Mouse (Mus musculus) liver, adult 2 months (tissue): ENCODE results near the gene Ulk4. TPM values are rescaled to one million over a fixed set of nuclear protein-coding genes. Genes with fewer than 3 reads are reported as not detected.

Experiments
- DNase-seq: peaks from one replicate; pipeline ENCODE4 v3.0.0-alpha.2; 2011; ENCODE audit warnings: low read depth, low spot score; ENCODE audit errors: extremely low read depth
- H3K27ac ChIP-seq: fragments of 200-500 bp; replicated peaks from 2 replicates; pipeline ENCODE4 v1.5.1; 2012; ENCODE audit warnings: low read depth, mild to moderate bottlenecking, control low read depth, inconsistent platforms, low read length; ENCODE audit not compliant: insufficient read depth
- H3K27me3 ChIP-seq: fragments of 200-500 bp; 2 replicates; pipeline ENCODE4 v1.6.1; 2012; ENCODE audit warnings: mild to moderate bottlenecking, moderate library complexity, low read length, inconsistent platforms; ENCODE audit not compliant: control insufficient read depth, insufficient read depth
- H3K36me3 ChIP-seq: fragments of 200-500 bp; 2 replicates; pipeline ENCODE4 v1.6.1; 2012; ENCODE audit warnings: low read length, inconsistent platforms; ENCODE audit not compliant: control insufficient read depth, insufficient read depth
- H3K4me1 ChIP-seq: fragments of 200-500 bp; 2 replicates; pipeline ENCODE4 v1.6.1; 2011; ENCODE audit warnings: low read length; ENCODE audit not compliant: control insufficient read depth, insufficient read depth
- H3K4me3 ChIP-seq: fragments of 200-500 bp; 2 replicates; pipeline ENCODE4 v1.5.1; 2011; ENCODE audit warnings: low read depth, mild to moderate bottlenecking, control low read depth, low read length, moderate library complexity; ENCODE audit not compliant: insufficient read depth
- H3K79me2 ChIP-seq: fragments of 200-500 bp; 2 replicates; pipeline ENCODE4 v1.6.1; 2012; ENCODE audit warnings: inconsistent platforms, mild to moderate bottlenecking, low read length, moderate library complexity; ENCODE audit not compliant: control insufficient read depth, insufficient read depth
- H3K9ac ChIP-seq: fragments of 200-500 bp; 2 replicates; pipeline ENCODE4 v1.6.1; 2012; ENCODE audit warnings: low read depth, mild to moderate bottlenecking, control low read depth, inconsistent platforms, low read length
- CTCF ChIP-seq: fragments of 200-500 bp; IDR thresholded peaks from 2 replicates; pipeline ENCODE4 v1.5.1; 2011; ENCODE audit warnings: low read depth, low read length, control low read depth
- POLR2A ChIP-seq: fragments of 200-500 bp; IDR thresholded peaks from 2 replicates; pipeline ENCODE4 v1.6.1; 2011; ENCODE audit warnings: low read length, control low read depth; ENCODE audit not compliant: insufficient read depth; ENCODE audit errors: extremely low read depth
- WGBS: fragments of 180-500 bp; shearing (Covaris S2); methylation state at CpG from one replicate; pipeline ENCODE4 v1.1.7; 2018; 5-methylcytosine and 5-hydroxymethylcytosine counted together
- polyA plus RNA-seq: library from polyadenylated mRNA; depleted of rRNA; stranded (reverse); fragments of >200 nt; gene quantifications from 2 replicates; pipeline ENCODE4 v1.2.3, GENCODE M21; 2012
- total RNA-seq: library from RNA; depleted of rRNA; stranded (reverse); fragments of >200 nt; gene quantifications from 2 replicates; pipeline ENCODE4 v1.2.3, GENCODE M21; 2014

The Ulk4 gene
- total and polyA plus RNA-seq, 2 experiments, result under 0.01 to 0.24 TPM

GRCm38 (mm10) chr9:121187811-121188210 is 89.2 kb downstream of the Ulk4 start:
- Histone ChIP-seq H3K27me3 (no peaks in the 10 kb centered on the region), H3K79me2 (no peaks in the 10 kb centered on the region), H3K4me1 (no peaks in the 10 kb centered on the region), H3K27ac (no peak overlapping the region), H3K4me3 (no peak overlapping the region), H3K9ac (no peak overlapping the region), H3K36me3 (no peaks in the 10 kb centered on the region)
- no peak for TF ChIP-seq CTCF
- no peak for TF ChIP-seq POLR2A
- no peak for DNase-seq
- WGBS, result 89% methylated on average over 8 of the region's 8 CpGs

- H3K4me3 ChIP-seq, result no peak overlapping the region
- no peaks in the 10 kb centered on the region for H3K27me3 ChIP-seq
- no peaks in the 10 kb centered on the region for H3K79me2 ChIP-seq
- H3K9ac ChIP-seq, result no peak overlapping the region
- no peak for TF ChIP-seq CTCF
- TF ChIP-seq POLR2A, result no peak
- no peak for DNase-seq
- no peaks in the 10 kb centered on the region for H3K4me1 ChIP-seq
- no peak overlapping the region for H3K27ac ChIP-seq
- H3K36me3 ChIP-seq, result no peaks in the 10 kb centered on the region
- 52% methylated on average over 6 of the region's 6 CpGs for WGBS
Observed at GRCm38 (mm10) chr9:121185796-121186195, 91.2 kb downstream of the Ulk4 start.

- DNase-seq, result no peak
- 89% methylated on average over 7 of the region's 7 CpGs for WGBS
- Histone ChIP-seq H3K27me3 (no peaks in the 10 kb centered on the region), H3K27ac (no peak overlapping the region), H3K4me3 (no peak overlapping the region), H3K9ac (no peak overlapping the region), H3K4me1 (no peaks in the 10 kb centered on the region), H3K79me2 (no peaks in the 10 kb centered on the region), H3K36me3 (no peaks in the 10 kb centered on the region)
- TF ChIP-seq CTCF, result no peak
- TF ChIP-seq POLR2A, result no peak
Observed at GRCm38 (mm10) chr9:121176350-121176749, 100.6 kb downstream of the Ulk4 start.

- H3K36me3 ChIP-seq, result no peaks in the 10 kb centered on the region
- H3K4me1 ChIP-seq, result no peaks in the 10 kb centered on the region
- DNase-seq, result no peak
- no peaks in the 10 kb centered on the region for H3K79me2 ChIP-seq
- 90% methylated on average over 11 of the region's 11 CpGs for WGBS
- no peak overlapping the region for H3K9ac ChIP-seq
- H3K27me3 ChIP-seq, result no peaks in the 10 kb centered on the region
- H3K4me3 ChIP-seq, result no peak overlapping the region
- no peak for TF ChIP-seq CTCF
- TF ChIP-seq POLR2A, result no peak
- no peak overlapping the region for H3K27ac ChIP-seq
Observed at GRCm38 (mm10) chr9:121175201-121175600, 101.8 kb downstream of the Ulk4 start.

GRCm38 (mm10) chr9:121172123-121172522 is 104.9 kb downstream of the Ulk4 start:
- Histone ChIP-seq H3K9ac (no peak overlapping the region), H3K4me3 (no peak overlapping the region), H3K27me3 (no peaks in the 10 kb centered on the region), H3K27ac (no peak overlapping the region), H3K79me2 (no peaks in the 10 kb centered on the region), H3K4me1 (no peaks in the 10 kb centered on the region), H3K36me3 (no peaks in the 10 kb centered on the region)
- TF ChIP-seq POLR2A (no peak), CTCF (no peak)
- DNase-seq, result no peak
- 85% methylated on average over 6 of the region's 6 CpGs for WGBS

GRCm38 (mm10) chr9:121171609-121172008 is 105.4 kb downstream of the Ulk4 start:
- Histone ChIP-seq H3K4me3 (no peak overlapping the region), H3K9ac (no peak overlapping the region), H3K79me2 (no peaks in the 10 kb centered on the region), H3K36me3 (no peaks in the 10 kb centered on the region), H3K27ac (no peak overlapping the region), H3K4me1 (no peaks in the 10 kb centered on the region), H3K27me3 (no peaks in the 10 kb centered on the region)
- no peak for TF ChIP-seq CTCF
- TF ChIP-seq POLR2A, result no peak
- no peak for DNase-seq
- WGBS, result 83% methylated on average over 6 of the region's 6 CpGs
